Mouse (Mus musculus) cerebellum, postnatal 36 days (tissue): ENCODE data around the gene Mitf.

ENCODE experiments used
- DNase-seq, 2 experiments: peaks; one replicate each; pipeline ENCODE4 v3.0.0; 2021 to 2022; ENCODE audit warnings: mixed read lengths in 2 of 2

The Mitf gene

DNA sequence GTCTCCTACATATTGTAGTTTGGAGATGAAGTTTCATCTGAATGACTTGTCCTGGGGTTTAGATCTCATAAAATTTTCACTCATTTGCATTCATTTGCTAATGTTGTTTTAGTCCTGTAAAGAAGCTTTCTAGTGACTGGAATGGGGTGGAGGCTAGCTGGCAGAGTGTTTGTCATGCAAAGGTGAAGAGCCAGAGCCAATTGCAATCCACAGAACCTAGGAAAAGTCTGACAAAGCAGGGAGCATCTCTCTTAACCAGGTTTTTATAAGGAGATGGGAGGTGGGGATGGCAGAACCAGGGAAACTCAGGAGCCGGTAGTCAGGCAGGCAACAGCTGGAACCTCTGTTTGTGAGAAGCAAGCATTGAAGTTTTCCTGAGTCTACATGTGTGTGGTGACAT lies 144.9 kb downstream of the Mitf start:
- no peak for DNase-seq

- no peak for DNase-seq
These were observed 146.0 kb downstream of the Mitf start for GRCm38 (mm10) chr6:97952845-97953244.

GRCm38 (mm10) chr6:97956121-97956520 lies 149.3 kb downstream of the Mitf start:
- DNase-seq, result no peak

GRCm38 (mm10) chr6:97956636-97957035 lies 149.8 kb downstream of the Mitf start:
- no peak for DNase-seq

DNA sequence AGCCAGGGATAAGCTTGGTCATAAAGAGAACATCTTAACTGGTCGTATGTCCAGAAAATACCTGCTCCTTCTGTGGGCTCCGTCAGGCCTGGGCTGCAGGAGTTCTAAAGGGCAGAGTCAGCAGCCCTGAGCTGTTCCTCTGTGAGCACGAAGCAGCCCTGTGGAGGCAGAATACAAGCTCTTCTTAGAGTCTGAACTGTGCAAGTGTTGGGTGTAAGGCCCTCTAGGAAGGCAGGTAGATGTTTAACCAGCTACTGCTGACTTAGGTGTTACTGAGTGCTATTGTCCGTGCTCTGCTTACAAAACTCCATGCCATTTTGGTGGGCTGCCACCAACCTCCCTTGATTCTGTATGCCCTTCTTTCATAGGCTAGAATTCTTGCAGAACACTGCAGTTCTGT lies 151.4 kb downstream of the Mitf start:
- DNase-seq, result no peak

DNA sequence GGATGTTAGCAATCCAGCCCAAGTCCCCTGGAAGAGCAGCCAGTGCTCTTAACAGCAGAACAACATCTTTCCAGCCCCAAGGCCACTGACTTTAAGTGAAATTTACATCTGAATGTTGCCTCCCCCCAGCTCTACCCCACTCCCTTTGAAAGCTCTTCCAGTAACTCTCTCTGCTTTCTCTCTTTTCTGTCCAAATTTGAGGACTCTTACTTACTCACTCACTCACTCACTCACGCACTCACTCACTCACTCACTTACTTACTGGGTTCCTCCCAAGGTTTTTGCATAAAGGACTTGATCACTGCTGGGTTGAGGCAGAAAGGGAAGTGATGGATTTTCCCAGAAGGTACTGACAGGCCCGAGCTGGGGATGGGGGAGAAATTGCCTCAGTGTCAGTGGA lies 154.9 kb downstream of the Mitf start:
- no peak for DNase-seq

GRCm38 (mm10) chr6:97962311-97962710 lies 155.5 kb downstream of the Mitf start:
- no peak for DNase-seq

GRCm38 (mm10) chr6:97964750-97965149 lies 157.9 kb downstream of the Mitf start:
- no peak for DNase-seq

DNA sequence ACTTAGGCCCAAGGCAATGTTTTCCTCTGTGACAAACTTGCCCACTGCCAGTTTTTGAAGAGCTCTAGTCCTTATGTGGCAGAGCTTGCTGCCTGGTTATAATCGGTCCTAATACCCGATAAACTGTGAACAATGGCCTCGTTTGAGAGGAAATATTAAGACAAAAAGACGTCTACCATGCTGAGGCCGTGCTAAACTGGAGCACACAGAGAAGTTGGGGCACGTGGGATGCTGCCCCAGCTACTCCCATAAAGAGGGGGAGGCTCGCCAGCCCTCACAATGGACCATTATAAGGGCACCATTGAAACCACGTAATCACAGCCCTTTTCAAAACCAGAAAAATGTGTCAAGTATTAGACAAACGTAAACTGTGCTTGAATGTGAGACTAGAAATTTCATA lies 174.8 kb downstream of the Mitf start:
- no peak for DNase-seq

- DNase-seq, result no peak
These were observed 178.8 kb downstream of the Mitf start for GRCm38 (mm10) chr6:97985658-97986057.

GRCm38 (mm10) chr6:97986417-97986816 lies 179.6 kb downstream of the Mitf start:
- DNase-seq, result no peak

DNA sequence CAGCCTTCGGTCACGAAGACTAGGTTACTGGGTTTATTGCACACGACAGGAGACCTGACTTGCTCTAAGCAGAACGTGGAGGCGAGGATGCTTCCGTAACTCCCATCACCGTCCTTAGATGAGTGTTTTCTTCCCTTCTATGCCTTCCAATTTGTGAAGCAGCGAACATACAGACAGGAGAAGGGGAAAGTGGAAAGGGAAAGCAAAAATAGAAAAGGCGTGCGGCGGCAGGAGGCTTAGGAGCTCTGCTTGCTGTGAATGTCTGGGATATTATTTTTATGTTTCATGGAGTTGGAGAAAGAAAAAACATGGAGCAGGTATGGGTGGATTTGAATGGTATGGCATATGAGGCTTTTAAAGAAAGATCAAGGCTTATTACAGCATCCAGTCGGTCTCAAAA lies 186.7 kb downstream of the Mitf start:
- no peak for DNase-seq

DNA sequence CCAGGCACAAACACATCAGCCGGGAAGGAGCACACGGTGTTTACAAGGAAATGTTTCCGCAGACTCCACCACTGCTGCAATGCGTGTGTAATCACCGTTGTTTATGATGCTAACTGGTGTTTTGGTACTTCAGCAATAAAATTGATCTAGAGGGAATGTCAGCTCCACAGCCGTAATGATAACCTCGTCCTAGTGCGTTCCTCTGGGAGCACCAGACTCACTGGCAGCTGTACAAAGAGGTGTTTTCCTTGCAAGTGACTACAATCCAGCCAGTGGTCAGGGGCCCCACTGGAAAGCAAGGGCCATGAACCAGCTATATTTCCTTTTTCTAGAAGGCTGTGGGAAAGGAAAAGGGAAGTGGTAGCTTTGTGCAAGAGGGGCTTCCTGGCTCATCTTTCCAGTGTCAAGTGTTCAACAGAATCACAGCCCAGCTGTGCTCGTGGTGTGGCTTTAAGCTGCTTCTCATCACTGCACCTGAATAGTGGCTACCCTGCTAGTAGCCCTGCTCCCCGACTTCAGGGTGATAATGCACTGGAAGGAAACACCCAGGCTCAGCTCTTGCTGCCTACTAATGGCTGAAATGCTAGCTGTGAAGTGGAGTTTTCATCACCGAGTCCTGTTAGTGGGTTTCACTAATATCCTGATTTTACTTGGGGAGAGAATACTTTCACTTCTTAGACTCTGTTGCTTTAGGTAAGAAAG lies 188.9 kb downstream of the Mitf start:
- DNase-seq, result no peak

DNA sequence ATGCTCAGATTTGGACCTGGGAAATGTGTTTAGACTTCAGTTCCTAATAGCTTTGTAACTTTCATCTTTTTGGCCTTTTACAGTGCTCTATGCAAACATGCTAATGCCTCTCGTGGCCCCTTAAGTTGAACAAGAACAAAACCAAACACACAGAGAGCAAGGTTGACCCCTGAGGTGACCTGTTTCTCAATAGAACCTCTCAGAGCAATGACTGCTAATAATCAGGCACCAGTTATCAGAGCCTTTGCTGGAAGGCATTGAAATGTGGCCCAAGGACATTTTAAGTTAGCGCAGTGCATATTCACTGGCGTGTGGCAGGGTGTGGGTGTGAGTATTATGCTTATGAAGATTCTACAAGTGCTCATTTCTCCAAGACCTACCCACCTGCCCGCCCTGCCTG lies 194.7 kb downstream of the Mitf start:
- DNase-seq, result no peak

- DNase-seq, result peak in 1 of 2 experiments; percentile 26
These were observed 196.3 kb downstream of the Mitf start for GRCm38 (mm10) chr6:98003114-98003513.

DNA sequence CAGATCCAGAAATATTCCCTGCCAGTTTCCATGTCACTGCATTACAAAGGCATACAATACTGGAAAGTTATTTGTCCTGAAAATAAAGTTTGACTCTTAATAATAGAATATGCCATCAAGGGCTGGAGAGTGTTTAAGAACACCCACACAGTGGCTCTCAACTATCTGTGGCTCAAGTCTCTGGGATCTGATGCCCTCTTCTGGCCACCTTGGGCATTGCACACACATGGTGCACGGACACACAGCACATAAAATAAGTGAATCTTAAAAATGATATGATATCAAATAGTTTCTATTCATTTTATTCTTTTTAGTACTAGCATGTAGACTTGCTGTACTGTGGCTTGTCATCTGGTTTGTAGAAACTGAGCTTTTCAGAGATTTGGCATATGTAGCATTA lies 198.7 kb downstream of the Mitf start:
- peak; percentile 17 to 18 for DNase-seq

DNA sequence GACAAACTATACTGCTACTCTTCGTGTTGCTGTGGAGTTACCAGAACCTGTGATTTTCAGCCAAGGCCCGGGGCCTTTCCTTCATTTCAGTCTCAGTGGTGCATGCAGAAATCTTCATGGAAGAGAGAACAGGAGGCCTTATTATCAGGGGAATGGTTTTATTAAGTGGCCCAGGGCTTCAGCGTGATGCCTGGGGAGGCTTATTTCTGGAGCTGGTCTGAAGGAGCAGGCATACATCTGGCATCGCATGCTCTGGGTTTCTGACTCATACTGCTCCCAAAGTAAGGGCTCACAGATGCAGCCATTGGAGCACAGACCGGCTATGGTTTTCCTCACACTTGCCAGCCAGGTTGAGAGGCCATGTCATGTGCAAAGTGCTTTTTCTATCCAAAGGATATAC lies 208.2 kb downstream of the Mitf start:
- no peak for DNase-seq

DNA sequence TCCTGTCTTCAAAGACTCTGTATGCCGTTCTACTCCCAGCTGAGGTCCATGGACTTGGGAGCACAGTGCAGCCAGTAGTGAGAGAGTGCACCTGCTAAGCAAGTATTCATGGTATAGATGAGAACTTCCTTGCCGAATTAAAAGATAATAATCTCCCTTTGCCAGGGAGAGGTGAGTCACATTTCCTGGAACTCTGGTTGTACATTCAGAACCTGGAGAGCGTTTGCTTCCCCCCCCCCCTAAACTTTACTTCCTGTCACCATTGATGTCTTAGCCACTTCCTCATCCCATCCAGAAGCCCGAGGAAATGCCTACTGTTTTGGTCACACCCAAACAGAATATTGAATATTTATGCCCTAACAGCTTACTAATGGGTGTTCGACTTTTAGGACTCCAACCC lies 209.0 kb downstream of the Mitf start:
- DNase-seq, result no peak

DNA sequence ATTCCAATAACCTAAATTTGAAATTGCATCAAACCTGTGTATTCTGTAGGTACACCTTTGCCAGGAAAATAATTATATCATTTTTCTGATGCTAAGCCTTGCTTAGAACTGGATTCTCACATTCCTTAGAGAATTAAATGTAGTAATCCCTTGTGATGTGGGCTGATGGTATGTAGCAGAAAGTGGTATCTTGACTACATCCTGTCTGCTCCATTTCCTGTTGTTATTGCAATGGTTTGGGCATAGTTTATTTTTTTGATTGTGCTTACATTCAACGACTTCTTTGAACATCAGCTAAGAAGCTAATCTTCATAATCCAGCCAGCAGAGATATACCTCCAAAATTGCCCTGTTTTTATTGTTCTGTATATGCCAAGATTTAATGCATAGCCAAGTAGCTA lies 217.0 kb downstream of the Mitf start:
- DNase-seq, result no peak

- DNase-seq, result no peak
These were observed 231.7 kb downstream of the Mitf start for GRCm38 (mm10) chr6:98038513-98038912.

- no peak for DNase-seq
These were observed 234.9 kb downstream of the Mitf start for GRCm38 (mm10) chr6:98041795-98042194.

DNA sequence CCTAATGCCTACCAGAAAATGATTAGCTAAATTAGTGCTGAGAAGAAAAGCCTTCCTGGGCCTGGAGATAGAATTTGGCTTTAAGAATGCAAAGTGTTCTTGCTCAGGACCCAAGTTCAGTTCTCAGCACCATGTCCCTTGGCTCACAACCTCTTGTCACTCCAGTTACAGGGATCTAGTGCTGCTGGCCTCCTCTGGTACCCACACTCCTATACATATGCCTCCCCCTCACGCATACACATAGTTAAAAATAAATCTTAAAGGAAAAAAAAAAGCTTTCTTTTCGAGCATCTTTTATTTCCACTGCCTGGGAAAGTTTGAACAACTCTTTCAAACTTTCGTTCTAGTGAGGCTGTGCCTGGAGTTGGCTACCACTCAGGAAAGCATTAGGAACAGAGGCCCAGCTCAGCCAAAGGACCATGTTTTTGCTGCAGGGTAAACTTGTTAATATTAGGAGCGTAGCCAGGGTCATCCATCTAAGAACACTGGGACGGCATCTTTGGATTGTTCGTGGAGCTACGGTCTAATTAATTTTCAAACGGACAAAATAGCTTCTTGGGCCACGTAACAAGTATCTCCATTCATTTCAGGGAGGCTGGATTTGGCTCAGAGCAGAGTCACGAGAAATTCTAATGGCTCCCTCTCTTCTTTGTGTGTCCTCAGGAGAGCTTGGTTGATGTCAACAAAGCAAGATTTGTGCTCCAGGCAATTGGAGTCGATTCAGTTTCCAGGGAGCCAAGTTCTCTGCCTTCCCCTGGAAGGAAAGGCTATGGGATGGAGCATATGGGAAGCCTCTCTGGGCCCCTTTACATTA lies 239.7 kb downstream of the Mitf start:
- DNase-seq, result no peak

- DNase-seq, result no peak
These were observed 240.9 kb downstream of the Mitf start for GRCm38 (mm10) chr6:98047741-98048140.

- DNase-seq, result no peak
These were observed 242.0 kb downstream of the Mitf start for GRCm38 (mm10) chr6:98048671-98049438.
